In the genomic region with DNA sequence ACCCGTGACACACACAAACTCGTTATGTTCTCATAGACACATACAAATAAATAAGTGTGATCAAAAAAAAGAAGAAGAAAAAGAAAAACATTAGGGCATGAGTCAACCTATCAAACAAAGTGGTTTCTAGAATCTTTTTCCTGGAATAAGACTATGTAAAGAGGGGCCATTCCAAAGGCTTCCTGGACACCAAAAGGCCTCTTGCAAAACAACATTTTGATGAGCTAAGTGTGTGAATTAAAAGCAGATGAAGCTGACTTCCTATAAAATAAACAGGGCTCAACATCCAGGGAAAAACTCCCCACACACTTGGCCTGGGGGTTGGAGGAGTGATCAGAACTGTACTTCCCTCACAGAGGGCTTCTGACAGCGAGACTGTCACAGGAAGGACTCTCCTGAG, we compare ENCODE assay signal across 25 mouse cellular contexts.
A peak's percentile ranks its signal among the peaks of the same experiment; 100 is the strongest.
DNase-seq lines count a peak whose midpoint lies in the region; ATAC-seq and TF ChIP-seq lines count a peak whose summit lies in the region.
"Had no signal": no experiment of that assay in that cellular context is flagged by ENCODE, and none has a peak within 500 bp of the region (broad histone marks: within the 10 kb centered on the region; RNA-seq: fewer than 3 reads in every experiment).

No protein-coding gene starts in this region.

- H3K27ac ChIP-seq in lung, postnatal 0 days (ENCODE audit: low read length), result no peak overlapping the region
- H3K27ac ChIP-seq in midbrain, embryonic 14.5 days (replicated peaks; ENCODE audit: low read depth, low read length), result no peak overlapping the region
- H3K27ac ChIP-seq in hindbrain, embryonic 14.5 days, result no peak overlapping the region

- peak; percentile 70 for DNase-seq in lung, postnatal 0 days (ENCODE audit: low spot score)
- DNase-seq in lung, adult 2 months, result no peak
- DNase-seq in 3T3-L1 (ENCODE audit: low read depth, low spot score) (peak; percentile 42), NIH3T3 (ENCODE audit: low read depth) (peak; percentile 74), adipocyte (ENCODE audit: low spot score) (peak; percentile 21)
- DNase-seq in left cerebral cortex, adult 18-20 months (ENCODE audit: low spot score in 2 of 2), result no peak
- no peak for DNase-seq in midbrain, embryonic 14.5 days
- no peak for DNase-seq in hindbrain, embryonic 14.5 days (ENCODE audit: low spot score)
- DNase-seq: adrenal gland, adult 2 months; adrenal gland, adult 8-10 months; adrenal gland, postnatal 10 days; adrenal gland, postnatal 14 days; adrenal gland, postnatal 25 days; adrenal gland, postnatal 36 days; B cell, adult 2 months; cerebellum, adult 11 months; cerebellum, adult 11-12 months; cerebellum, adult 18-20 months; cerebellum, adult 2 months; cerebellum, adult 8-10 months had no signal

- no peaks in the 10 kb centered on the region for H3K4me1 ChIP-seq in lung, postnatal 0 days (ENCODE audit: insufficient read depth, low read depth, low read length)
- no peaks in the 10 kb centered on the region for H3K4me1 ChIP-seq in lung, adult 2 months (ENCODE audit: control insufficient read depth, insufficient read depth, low read length)
- H3K4me1 ChIP-seq in midbrain, embryonic 14.5 days (ENCODE audit: control insufficient read depth, insufficient read depth, low read length), result peaks cover 7% of the 10 kb centered on the region; the same call in 1 of the 2 replicates
- no peaks in the 10 kb centered on the region for H3K4me1 ChIP-seq in hindbrain, embryonic 14.5 days (replicated peaks; ENCODE audit: control insufficient read depth, insufficient read depth, low read length)

- no peak for TF ChIP-seq POLR2A in lung, adult 2 months (IDR thresholded peaks at IDR 0.05; ENCODE audit: borderline replicate concordance, extremely low read depth, low read depth, low read length)

- peak; percentile 50; the same call in 1 of the 2 replicates for TF ChIP-seq EP300 in lung, postnatal 0 days (IDR thresholded peaks at IDR 0.05)

- peak; percentile 31 for ATAC-seq in lung, postnatal 0 days
- no peak for ATAC-seq in midbrain, embryonic 14.5 days (ENCODE audit: low FRiP score, low TSS enrichment)
- ATAC-seq in hindbrain, embryonic 14.5 days (ENCODE audit: low FRiP score), result no peak
- ATAC-seq: activated CD4-positive, CD25-positive, alpha-beta regulatory T cell, adult 4 months; CD4-positive, CD25-positive, alpha-beta regulatory T cell, adult 4 months; Patski had no signal

- H3K4me2 ChIP-seq in lung, postnatal 0 days (replicated peaks; ENCODE audit: low read depth, low read length), result no peak overlapping the region
- H3K4me2 ChIP-seq in midbrain, embryonic 14.5 days (ENCODE audit: low read length), result no peak overlapping the region
- H3K4me2 ChIP-seq in hindbrain, embryonic 14.5 days (replicated peaks), result no peak overlapping the region

- H3K36me3 ChIP-seq in lung, postnatal 0 days (ENCODE audit: insufficient read depth, low read length), result no peaks in the 10 kb centered on the region
- H3K36me3 ChIP-seq in midbrain, embryonic 14.5 days (ENCODE audit: control insufficient read depth, insufficient read depth, low read length), result no peaks in the 10 kb centered on the region
- no peaks in the 10 kb centered on the region for H3K36me3 ChIP-seq in hindbrain, embryonic 14.5 days (replicated peaks; ENCODE audit: control insufficient read depth, insufficient read depth)
- H3K36me3 ChIP-seq: G1E had no signal

- no peak overlapping the region for H3K9ac ChIP-seq in lung, postnatal 0 days (replicated peaks; ENCODE audit: low read depth)
- no peak overlapping the region for H3K9ac ChIP-seq in midbrain, embryonic 14.5 days (replicated peaks; ENCODE audit: low read length)
- no peak overlapping the region for H3K9ac ChIP-seq in hindbrain, embryonic 14.5 days

- no peaks in the 10 kb centered on the region for H3K9me3 ChIP-seq in lung, postnatal 0 days (ENCODE audit: low read length)
- no peaks in the 10 kb centered on the region for H3K9me3 ChIP-seq in midbrain, embryonic 14.5 days (ENCODE audit: control insufficient read depth, low read length)
- H3K9me3 ChIP-seq in hindbrain, embryonic 14.5 days (ENCODE audit: control insufficient read depth, low read length), result no peaks in the 10 kb centered on the region

- no peak for TF ChIP-seq CTCF in lung, postnatal 0 days (IDR thresholded peaks at IDR 0.05)
- TF ChIP-seq CTCF in lung, adult 2 months (IDR thresholded peaks at IDR 0.05; ENCODE audit: insufficient read depth, low read length), result no peak

- H3K4me3 ChIP-seq in lung, postnatal 0 days (ENCODE audit: low read depth, low read length), result no peak overlapping the region
- H3K4me3 ChIP-seq in lung, adult 2 months (replicated peaks; ENCODE audit: extremely low read depth, low read depth, low read length), result no peak overlapping the region
- H3K4me3 ChIP-seq in midbrain, embryonic 14.5 days (replicated peaks; ENCODE audit: low read depth, low read length), result no peak overlapping the region
- no peak overlapping the region for H3K4me3 ChIP-seq in hindbrain, embryonic 14.5 days (replicated peaks; ENCODE audit: low read length)

- WGBS in lung, postnatal 0 days, result 56% methylated on average over 3 of the region's 3 CpGs
- 69% methylated on average over 3 of the region's 3 CpGs for WGBS in lung, adult 2 months
- 93% methylated on average over 3 of the region's 3 CpGs for WGBS in midbrain, embryonic 14.5 days
- 89% methylated on average over 3 of the region's 3 CpGs for WGBS in hindbrain, embryonic 14.5 days

- H3K27me3 ChIP-seq in lung, postnatal 0 days (replicated peaks; ENCODE audit: insufficient read depth, low read length), result peaks cover 8% of the 10 kb centered on the region
- H3K27me3 ChIP-seq in midbrain, embryonic 14.5 days (ENCODE audit: control insufficient read depth, insufficient read depth, low read length), result no peaks in the 10 kb centered on the region
- H3K27me3 ChIP-seq in hindbrain, embryonic 14.5 days (ENCODE audit: control insufficient read depth, insufficient read depth, low read length), result no peaks in the 10 kb centered on the region
- H3K27me3 ChIP-seq: CH12.LX, Patski had no signal

Comparison
In these comparisons a context has a peak if more than half of its experiments do, and no peak if none do; other contexts are left out.
1. DNase-seq: peak in lung, postnatal 0 days (single experiment), 3T3-L1 (single experiment), NIH3T3 (single experiment) and adipocyte (single experiment); none in lung, adult 2 months (single experiment), left cerebral cortex, adult 18-20 months (0 of 2), midbrain, embryonic 14.5 days (single experiment) and hindbrain, embryonic 14.5 days (single experiment).